Mouse (Mus musculus): ENCODE data around the gene Smagp. TPM values are rescaled to one million over a fixed set of nuclear protein-coding genes. Genes with fewer than 3 reads are reported as not detected.
"Not testable (repeated sequence)": the region's sequence is repeated elsewhere in the genome, so short reads cannot be mapped to it uniquely, and the experiment has no call there.

Smagp gene
- polyA plus RNA-seq, 1 experiment from 2014 or later, result 11.4 TPM

DNA sequence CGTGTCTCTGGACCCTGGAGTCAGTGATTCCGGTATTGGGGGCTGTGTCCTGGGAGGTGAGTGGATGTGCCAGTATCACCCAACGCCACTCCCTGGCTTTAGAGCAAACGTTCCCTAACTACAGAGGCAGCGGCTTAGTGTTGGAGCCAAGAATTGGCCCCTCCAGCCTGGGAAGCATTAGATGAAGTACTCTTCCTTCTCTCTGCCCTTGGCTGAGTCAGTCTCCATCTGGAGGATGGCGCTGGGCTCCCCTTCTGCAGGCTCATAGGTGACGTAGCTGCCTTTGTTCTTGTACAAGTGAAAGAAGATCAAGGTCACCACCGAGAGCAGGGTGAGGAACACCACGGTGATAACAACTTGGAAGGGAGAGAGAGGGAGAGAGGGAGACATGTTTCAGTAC lies 15.1 kb downstream of the Smagp start:
- not testable (repeated sequence) for H3K9ac ChIP-seq; H3K4me1 ChIP-seq; H3K27ac ChIP-seq; ATAC-seq; H3K4me3 ChIP-seq; H3K27me3 ChIP-seq (replicated peaks); H3K4me2 ChIP-seq; H3K9me3 ChIP-seq (replicated peaks)
- 65% methylated on average over 9 of the region's 9 CpGs for WGBS (ENCODE audit: insufficient replicate concordance)
- H3K36me3 ChIP-seq, result peaks cover 52% of the 10 kb centered on the region

GRCm38 (mm10) chr15:100619200-100619599 lies 17.5 kb downstream of the Smagp start:
- peaks cover 17% of the 10 kb centered on the region for H3K4me1 ChIP-seq
- H3K4me2 ChIP-seq, result no peak overlapping the region
- 92% methylated on average over 7 of the region's 7 CpGs for WGBS (ENCODE audit: insufficient replicate concordance)
- H3K36me3 ChIP-seq, result peaks cover 52% of the 10 kb centered on the region
- ATAC-seq, result no peak
- H3K4me3 ChIP-seq, result no peak overlapping the region
- no peak overlapping the region for H3K9ac ChIP-seq
- H3K9me3 ChIP-seq (replicated peaks), result no peaks in the 10 kb centered on the region
- no peaks in the 10 kb centered on the region for H3K27me3 ChIP-seq (replicated peaks)
- no peak overlapping the region for H3K27ac ChIP-seq

- 2% methylated on average over 19 of the region's 19 CpGs for WGBS (ENCODE audit: insufficient replicate concordance)
- H3K9ac ChIP-seq, result peak overlapping the region; percentile 99
- H3K27me3 ChIP-seq (replicated peaks), result no peaks in the 10 kb centered on the region
- peak overlapping the region; percentile 99 for H3K27ac ChIP-seq
- peaks cover 45% of the 10 kb centered on the region for H3K36me3 ChIP-seq
- H3K4me2 ChIP-seq, result peak overlapping the region; percentile 92
- H3K4me1 ChIP-seq, result peaks cover 29% of the 10 kb centered on the region
- peak overlapping the region; percentile 97 for H3K4me3 ChIP-seq
- ATAC-seq, result peak; percentile 0; the same call in 1 of the 2 replicates
- no peaks in the 10 kb centered on the region for H3K9me3 ChIP-seq (replicated peaks)
These were observed 20.5 kb downstream of the Smagp start for GRCm38 (mm10) chr15:100616221-100616620.

GRCm38 (mm10) chr15:100615825-100616220 lies 20.9 kb downstream of the Smagp start:
- Histone ChIP-seq H3K27ac (peak overlapping the region; percentile 99), H3K36me3 (peaks cover 41% of the 10 kb centered on the region), H3K4me3 (peak overlapping the region; percentile 97), H3K9ac (peak overlapping the region; percentile 99), H3K27me3 (replicated peaks) (no peaks in the 10 kb centered on the region), H3K4me1 (peaks cover 30% of the 10 kb centered on the region), H3K9me3 (replicated peaks) (no peaks in the 10 kb centered on the region), H3K4me2 (peak overlapping the region; percentile 92)
- under 1% methylated on average over 40 of the region's 43 CpGs for WGBS (ENCODE audit: insufficient replicate concordance)
- peak; percentile 78 for ATAC-seq

GRCm38 (mm10) chr15:100614996-100615824 lies 21.5 kb downstream of the Smagp start, which contains the start of gene Dazap2:
Dazap2 (plus strand) TSS chr15:100615349.
- peak within 1 kb of the TSS; percentile 97 for H3K4me3 ChIP-seq
- under 1% methylated on average over 93 of the region's 99 CpGs for WGBS (ENCODE audit: insufficient replicate concordance)
- H3K36me3 ChIP-seq, result peaks cover 35% of the 10 kb centered on the region
- no peaks in the 10 kb centered on the region for H3K9me3 ChIP-seq (replicated peaks)
- peak within 1 kb of the TSS; percentile 92 for H3K4me2 ChIP-seq
- peak within 1 kb of the TSS; percentile 99 for H3K27ac ChIP-seq
- no peaks in the 10 kb centered on the region for H3K27me3 ChIP-seq (replicated peaks)
- ATAC-seq, result peak; percentile 80
- H3K9ac ChIP-seq, result peak within 1 kb of the TSS; percentile 99
- H3K4me1 ChIP-seq, result peaks cover 36% of the 10 kb centered on the region

GRCm38 (mm10) chr15:100614218-100614995 lies 22.3 kb downstream of the Smagp start:
- Histone ChIP-seq H3K27ac (peak overlapping the region; percentile 99), H3K4me3 (peak overlapping the region; percentile 97), H3K27me3 (replicated peaks) (0 out of 2 replicates have a peak, but pooled peaks cover 3% of the 10 kb centered on the region), H3K9me3 (replicated peaks) (no peaks in the 10 kb centered on the region), H3K4me1 (peaks cover 40% of the 10 kb centered on the region), H3K36me3 (peaks cover 27% of the 10 kb centered on the region), H3K9ac (peak overlapping the region; percentile 76), H3K4me2 (peak overlapping the region; percentile 92)
- WGBS (ENCODE audit: insufficient replicate concordance), result 10% methylated on average over 43 of the region's 43 CpGs
- peak; percentile 70 for ATAC-seq

- H3K9ac ChIP-seq, result no peak overlapping the region
- 13% methylated on average over 16 of the region's 16 CpGs for WGBS (ENCODE audit: insufficient replicate concordance)
- H3K27me3 ChIP-seq (replicated peaks), result 0 out of 2 replicates have a peak, but pooled peaks cover 3% of the 10 kb centered on the region
- H3K9me3 ChIP-seq (replicated peaks), result no peaks in the 10 kb centered on the region
- ATAC-seq, result no peak
- H3K4me3 ChIP-seq, result peak overlapping the region; percentile 8; the same call in 1 of the 2 replicates
- peaks cover 19% of the 10 kb centered on the region for H3K36me3 ChIP-seq
- H3K27ac ChIP-seq, result no peak overlapping the region
- peak overlapping the region; percentile 92 for H3K4me2 ChIP-seq
- peaks cover 40% of the 10 kb centered on the region for H3K4me1 ChIP-seq
These were observed 23.2 kb downstream of the Smagp start for GRCm38 (mm10) chr15:100613584-100613983.

- H3K4me2 ChIP-seq, result no peak overlapping the region
- 58% methylated on average over 2 of the region's 2 CpGs for WGBS (ENCODE audit: insufficient replicate concordance)
- no peak overlapping the region for H3K4me3 ChIP-seq
- peaks cover 6% of the 10 kb centered on the region; the same call in 1 of the 2 replicates for H3K27me3 ChIP-seq (replicated peaks)
- no peak overlapping the region for H3K27ac ChIP-seq
- H3K4me1 ChIP-seq, result peaks cover 39% of the 10 kb centered on the region
- no peak for ATAC-seq
- H3K36me3 ChIP-seq, result peaks cover 7% of the 10 kb centered on the region
- no peak overlapping the region for H3K9ac ChIP-seq
- no peaks in the 10 kb centered on the region for H3K9me3 ChIP-seq (replicated peaks)
These were observed 24.3 kb downstream of the Smagp start for GRCm38 (mm10) chr15:100612432-100612831.

- Histone ChIP-seq H3K4me1 (peaks cover 36% of the 10 kb centered on the region), H3K9me3 (replicated peaks) (no peaks in the 10 kb centered on the region), H3K4me2 (no peak overlapping the region), H3K36me3 (peaks cover 3% of the 10 kb centered on the region), H3K27me3 (replicated peaks) (peaks cover 9% of the 10 kb centered on the region; the same call in 1 of the 2 replicates), H3K27ac (no peak overlapping the region), H3K9ac (no peak overlapping the region), H3K4me3 (no peak overlapping the region)
- no peak for ATAC-seq
- 64% methylated on average over 7 of the region's 7 CpGs for WGBS (ENCODE audit: insufficient replicate concordance)
These were observed 24.8 kb downstream of the Smagp start for GRCm38 (mm10) chr15:100611951-100612350.

GRCm38 (mm10) chr15:100606677-100607076 lies 30.1 kb downstream of the Smagp start:
- 71% methylated on average over 8 of the region's 8 CpGs for WGBS (ENCODE audit: insufficient replicate concordance)

DNA sequence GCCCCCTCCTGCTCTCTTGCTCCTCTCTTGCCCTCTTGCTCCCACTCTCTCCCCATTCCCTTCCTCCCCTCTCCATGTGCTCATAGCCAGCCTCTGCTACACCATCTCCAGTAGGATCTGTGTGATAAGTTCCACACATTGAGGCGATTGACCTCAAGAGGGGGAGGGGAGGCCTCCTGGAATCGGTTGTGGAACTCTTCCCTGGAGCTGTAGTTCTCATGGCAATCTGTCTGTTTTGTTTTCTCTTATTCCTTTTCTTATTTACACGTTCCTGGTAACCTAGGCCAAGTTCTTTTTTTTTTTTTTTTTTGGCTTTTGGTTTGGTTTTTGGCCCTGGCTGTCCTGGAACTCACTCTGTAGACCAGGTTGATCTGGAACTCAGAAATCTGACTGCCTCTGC lies 35.1 kb downstream of the Smagp start:
- Histone ChIP-seq H3K27ac (no peak overlapping the region), H3K9ac (no peak overlapping the region), H3K9me3 (replicated peaks) (no peaks in the 10 kb centered on the region), H3K27me3 (replicated peaks) (peaks cover 82% of the 10 kb centered on the region), H3K4me2 (no peak overlapping the region), H3K4me3 (no peak overlapping the region), H3K4me1 (peaks cover 34% of the 10 kb centered on the region), H3K36me3 (no peaks in the 10 kb centered on the region)
- 32% methylated on average over 3 of the region's 3 CpGs for WGBS (ENCODE audit: insufficient replicate concordance)
- no peak for ATAC-seq

More at GRCm38 (mm10) chr15:100606677-100607076, 30.1 kb downstream of the Smagp start:
- not testable (repeated sequence) for H3K36me3 ChIP-seq; H3K9ac ChIP-seq; ATAC-seq; H3K4me2 ChIP-seq; H3K27ac ChIP-seq; H3K9me3 ChIP-seq (replicated peaks); H3K4me3 ChIP-seq
- Histone ChIP-seq H3K27me3 (replicated peaks) (peaks cover 45% of the 10 kb centered on the region), H3K4me1 (peaks cover 24% of the 10 kb centered on the region; the same call in 1 of the 2 replicates)

All from liver, embryonic 12.5 days (tissue).